Mouse (Mus musculus) embryonic facial prominence, embryonic 11.5 days (tissue): ENCODE measurements around the gene Ralgps1. TPM values are rescaled to one million over a fixed set of nuclear protein-coding genes. Genes with fewer than 3 reads are reported as not detected.

Experiments
- ATAC-seq: fragments of 200-750 bp; cut with Nextera tagmentation; replicated peaks from 2 replicates; pipeline ENCODE4 v1.8.0; 2017; ENCODE audit warnings: low read depth; ENCODE audit not compliant: insufficient number of reproducible peaks, low FRiP score, low TSS enrichment
- DNase-seq: peaks from one replicate; pipeline ENCODE4 v3.0.0-alpha.2; 2015; ENCODE audit warnings: low spot score
- H3K27ac ChIP-seq: fragments of 300-500 bp; sonication (generic); replicated peaks from 2 replicates; pipeline ENCODE4 v1.5.1; 2014; ENCODE audit warnings: mild to moderate bottlenecking, low read depth, low read length, control low read depth
- H3K27me3 ChIP-seq: fragments of 300-500 bp; sonication (generic); 2 replicates; pipeline ENCODE4 v1.6.1; 2014; ENCODE audit warnings: mild to moderate bottlenecking, low read length, moderate library complexity, mixed read lengths; ENCODE audit not compliant: control insufficient read depth, insufficient read depth
- H3K36me3 ChIP-seq: fragments of 300-500 bp; sonication (generic); replicated peaks from 2 replicates; pipeline ENCODE4 v1.6.1; 2014; ENCODE audit warnings: low read depth, mild to moderate bottlenecking, low read length, moderate library complexity, mixed read lengths; ENCODE audit not compliant: control insufficient read depth, insufficient read depth
- H3K4me1 ChIP-seq: fragments of 300-500 bp; sonication (generic); 2 replicates; pipeline ENCODE4 v1.6.1; 2014; ENCODE audit warnings: low read length, mixed read lengths; ENCODE audit not compliant: control insufficient read depth, insufficient read depth
- H3K4me2 ChIP-seq: fragments of 300-500 bp; sonication (generic); 2 replicates; pipeline ENCODE4 v1.6.1; 2014; ENCODE audit warnings: low read depth, mild to moderate bottlenecking, control low read depth, low read length, moderate library complexity
- H3K4me3 ChIP-seq: fragments of 300-500 bp; sonication (generic); 2 replicates; pipeline ENCODE4 v1.5.1; 2014; ENCODE audit warnings: low read depth, low read length, control low read depth
- H3K9ac ChIP-seq: fragments of 300-500 bp; sonication (generic); replicated peaks from 2 replicates; pipeline ENCODE4 v1.6.1; 2014; ENCODE audit warnings: mild to moderate bottlenecking, control low read depth, low read length
- H3K9me3 ChIP-seq: fragments of 300-500 bp; sonication (generic); replicated peaks from 2 replicates; pipeline ENCODE4 v1.6.1; 2016; ENCODE audit warnings: mild to moderate bottlenecking, low read length, inconsistent platforms, mixed read lengths; ENCODE audit not compliant: control insufficient read depth
- WGBS: fragments of 180-500 bp; shearing (Covaris S2); extraction: QIAGEN DNeasy Blood & Tissue Kit; methylation state at CpG from one replicate; pipeline ENCODE4 v1.1.7; 2014; 5-methylcytosine and 5-hydroxymethylcytosine counted together
- polyA plus RNA-seq: library from polyadenylated mRNA; unstranded; fragments of >200 nt; fragmentation: Nextera tagmentation; extraction: Ambion mirVana; gene quantifications from 2 replicates; pipeline ENCODE4 v1.2.1, GENCODE M21; 2014

Ralgps1 gene
- polyA plus RNA-seq, 1 experiment from 2014 or later = 3.9 TPM

GRCm38 (mm10) chr2:33400541-33400940, 29.3 kb upstream of the Ralgps1 start:
- no peak overlapping the region for H3K4me2 ChIP-seq
- H3K9me3 ChIP-seq = no peaks in the 10 kb centered on the region
- H3K36me3 ChIP-seq = no peaks in the 10 kb centered on the region
- DNase-seq (no peak), ATAC-seq (no peak)
- no peak overlapping the region for H3K27ac ChIP-seq
- H3K4me1 ChIP-seq = no peaks in the 10 kb centered on the region
- no peak overlapping the region for H3K9ac ChIP-seq
- no peaks in the 10 kb centered on the region for H3K27me3 ChIP-seq
- H3K4me3 ChIP-seq = no peak overlapping the region
- WGBS = 84% methylated on average over 5 of the region's 5 CpGs

GRCm38 (mm10) chr2:33399091-33399490, 27.8 kb upstream of the Ralgps1 start:
- no peak overlapping the region for H3K9ac ChIP-seq
- H3K4me3 ChIP-seq = no peak overlapping the region
- no peaks in the 10 kb centered on the region for H3K9me3 ChIP-seq
- DNase-seq (no peak), ATAC-seq (no peak)
- H3K36me3 ChIP-seq = no peaks in the 10 kb centered on the region
- WGBS = 88% methylated on average over 7 of the region's 7 CpGs
- no peak overlapping the region for H3K27ac ChIP-seq
- H3K4me1 ChIP-seq = no peaks in the 10 kb centered on the region
- H3K27me3 ChIP-seq = no peaks in the 10 kb centered on the region
- no peak overlapping the region for H3K4me2 ChIP-seq

- H3K4me3 ChIP-seq = no peak overlapping the region
- no peak overlapping the region for H3K9ac ChIP-seq
- DNase-seq (peak; percentile 23), ATAC-seq (no peak)
- 72% methylated on average over 4 of the region's 4 CpGs for WGBS
- no peaks in the 10 kb centered on the region for H3K9me3 ChIP-seq
- H3K27me3 ChIP-seq = no peaks in the 10 kb centered on the region
- no peak overlapping the region for H3K27ac ChIP-seq
- no peaks in the 10 kb centered on the region for H3K4me1 ChIP-seq
- no peaks in the 10 kb centered on the region for H3K36me3 ChIP-seq
- H3K4me2 ChIP-seq = no peak overlapping the region
Measured at GRCm38 (mm10) chr2:33397036-33397435, 25.8 kb upstream of the Ralgps1 start.

- Histone ChIP-seq H3K4me2 (no peak overlapping the region), H3K9ac (no peak overlapping the region), H3K27me3 (no peaks in the 10 kb centered on the region), H3K4me1 (no peaks in the 10 kb centered on the region), H3K4me3 (no peak overlapping the region), H3K9me3 (no peaks in the 10 kb centered on the region), H3K36me3 (no peaks in the 10 kb centered on the region), H3K27ac (no peak overlapping the region)
- no peak for ATAC-seq
- 79% methylated on average over 2 of the region's 2 CpGs for WGBS
- no peak for DNase-seq
Measured at GRCm38 (mm10) chr2:33395053-33395452, 23.8 kb upstream of the Ralgps1 start.

- Histone ChIP-seq H3K9ac (no peak overlapping the region), H3K9me3 (no peaks in the 10 kb centered on the region; the same call in 1 of the 2 replicates), H3K4me2 (no peak overlapping the region), H3K36me3 (no peaks in the 10 kb centered on the region), H3K27ac (no peak overlapping the region), H3K4me3 (no peak overlapping the region), H3K27me3 (no peaks in the 10 kb centered on the region), H3K4me1 (no peaks in the 10 kb centered on the region)
- no peak for DNase-seq
- WGBS = 84% methylated on average over 11 of the region's 11 CpGs
- no peak for ATAC-seq
Measured at GRCm38 (mm10) chr2:33393951-33394635, 22.8 kb upstream of the Ralgps1 start.

- no peak for DNase-seq
- Histone ChIP-seq H3K27me3 (no peaks in the 10 kb centered on the region), H3K4me2 (no peak overlapping the region), H3K4me3 (no peak overlapping the region), H3K27ac (no peak overlapping the region), H3K4me1 (no peaks in the 10 kb centered on the region), H3K9ac (no peak overlapping the region), H3K9me3 (no peaks in the 10 kb centered on the region; the same call in 1 of the 2 replicates), H3K36me3 (no peaks in the 10 kb centered on the region)
- ATAC-seq = no peak
Measured at GRCm38 (mm10) chr2:33393021-33393420, 21.7 kb upstream of the Ralgps1 start.

- Histone ChIP-seq H3K27me3 (no peaks in the 10 kb centered on the region), H3K4me1 (no peaks in the 10 kb centered on the region), H3K9ac (no peak overlapping the region; the same call in 1 of the 2 replicates), H3K36me3 (no peaks in the 10 kb centered on the region), H3K4me2 (peak overlapping the region; percentile 61), H3K27ac (0 out of 2 replicates have a peak overlapping the region, but pooled peaks have one; percentile 83), H3K9me3 (no peaks in the 10 kb centered on the region), H3K4me3 (peak overlapping the region; percentile 64)
- DNase-seq (no peak), ATAC-seq (no peak)
- 33% methylated on average over 18 of the region's 18 CpGs for WGBS
Measured at GRCm38 (mm10) chr2:33371648-33372408, 542 bp upstream of the Ralgps1 start.

GRCm38 (mm10) chr2:33370276-33370776, 960 bp downstream of the Ralgps1 start:
- Histone ChIP-seq H3K9me3 (no peaks in the 10 kb centered on the region), H3K9ac (no peak overlapping the region), H3K27me3 (no peaks in the 10 kb centered on the region), H3K36me3 (no peaks in the 10 kb centered on the region), H3K4me3 (peak overlapping the region; percentile 64), H3K27ac (no peak overlapping the region), H3K4me1 (no peaks in the 10 kb centered on the region), H3K4me2 (peak overlapping the region; percentile 61)
- DNase-seq (no peak), ATAC-seq (peak; percentile 21; the same call in 1 of the 2 replicates)
- 16% methylated on average over 13 of the region's 15 CpGs for WGBS
